Mouse (Mus musculus): ENCODE measurements around the gene Dscaml1. TPM values are rescaled to one million over a fixed set of nuclear protein-coding genes. Genes with fewer than 3 reads are reported as not detected.

The Dscaml1 gene
- polyA plus RNA-seq, 2 experiments, result not detected

DNA sequence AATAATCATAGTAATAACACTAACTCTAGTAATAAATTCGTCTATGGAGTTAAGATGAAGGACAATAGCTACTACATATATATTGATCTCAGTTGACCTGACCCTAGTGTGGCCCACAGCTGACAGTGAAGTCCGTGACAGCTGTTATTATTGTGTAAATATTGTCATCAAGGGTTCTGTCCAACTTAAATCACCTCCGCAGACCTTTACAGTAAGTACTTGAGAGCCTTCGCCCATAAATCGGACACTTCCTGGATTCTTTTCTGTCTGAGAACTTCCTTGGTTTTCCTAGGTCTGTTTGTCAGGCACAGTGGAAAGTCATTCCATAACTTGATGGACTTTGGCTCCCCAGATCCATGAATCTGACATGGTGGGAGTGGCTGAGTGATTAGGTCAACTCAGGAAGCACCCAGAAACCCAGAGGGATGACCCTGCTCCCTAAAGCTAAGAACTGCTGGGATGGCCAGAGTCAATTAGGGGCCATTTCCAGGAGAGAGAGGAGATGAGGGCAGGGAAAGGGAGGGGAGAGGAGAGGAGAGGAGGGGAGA, 17.9 kb downstream of the Dscaml1 start:
- H3K27ac ChIP-seq, result no peak overlapping the region

DNA sequence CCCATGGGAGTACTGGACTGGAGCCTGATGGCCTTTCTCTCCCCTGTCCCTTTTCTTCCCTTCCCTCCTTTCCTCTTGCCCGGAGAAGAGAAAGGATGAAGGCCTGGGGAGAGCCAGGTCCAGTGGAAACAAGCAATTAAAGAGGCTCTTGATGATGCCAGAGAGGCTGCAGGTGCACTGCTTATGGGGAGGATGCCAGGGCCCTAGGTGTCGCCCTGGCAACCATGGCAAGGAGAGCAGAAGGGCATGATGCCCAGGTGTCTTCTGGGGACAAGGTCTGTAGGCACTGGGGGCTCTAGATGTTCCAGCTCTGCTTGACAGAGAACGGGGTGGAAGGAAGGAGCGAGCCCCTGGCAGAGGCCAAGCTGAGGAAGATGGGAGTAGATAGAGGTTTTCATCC, 23.2 kb downstream of the Dscaml1 start:
- WGBS (ENCODE audit: insufficient replicate concordance), result 47% methylated on average over 4 of the region's 4 CpGs
- H3K9me3 ChIP-seq (ENCODE audit: control insufficient read depth, low read length), result no peaks in the 10 kb centered on the region
- no peaks in the 10 kb centered on the region for H3K4me1 ChIP-seq (replicated peaks; ENCODE audit: control insufficient read depth in 2 of 2, insufficient read depth in 2 of 2, low read length in 1 of 2)
- H3K36me3 ChIP-seq (replicated peaks; ENCODE audit: control insufficient read depth, insufficient read depth, low read depth), result no peaks in the 10 kb centered on the region
- H3K4me2 ChIP-seq (ENCODE audit: low read depth), result no peak overlapping the region
- no peak overlapping the region for H3K4me3 ChIP-seq (ENCODE audit: insufficient read depth in 1 of 2, low read depth in 2 of 2, low read length in 2 of 2)
- DNase-seq (ENCODE audit: low read depth in 3 of 3, low spot score in 3 of 3) (no peak), ATAC-seq (ENCODE audit: insufficient read depth) (no peak)
- no peak for TF ChIP-seq EP300 (IDR thresholded peaks at IDR 0.05; ENCODE audit: low read depth)
- no peak for TF ChIP-seq CTCF (IDR thresholded peaks at IDR 0.05; ENCODE audit: low read depth)
- no peaks in the 10 kb centered on the region for H3K27me3 ChIP-seq (ENCODE audit: control insufficient read depth, insufficient read depth, low read length)
- H3K9ac ChIP-seq (replicated peaks), result no peak overlapping the region
- no peak overlapping the region for H3K27ac ChIP-seq

More for the DNA sequence above, 17.9 kb downstream of the Dscaml1 start:
- ATAC-seq (ENCODE audit: insufficient read depth) (no peak), DNase-seq (ENCODE audit: low read depth in 3 of 3, low spot score in 3 of 3) (no peak)
- TF ChIP-seq EP300 (IDR thresholded peaks at IDR 0.05; ENCODE audit: low read depth) (no peak), CTCF (IDR thresholded peaks at IDR 0.05; ENCODE audit: low read depth) (no peak)
- H3K4me2 ChIP-seq (ENCODE audit: low read depth), result no peak overlapping the region
- H3K9ac ChIP-seq (replicated peaks), result no peak overlapping the region
- no peak overlapping the region for H3K4me3 ChIP-seq (ENCODE audit: insufficient read depth in 1 of 2, low read depth in 2 of 2, low read length in 2 of 2)
- H3K9me3 ChIP-seq (ENCODE audit: control insufficient read depth, low read length), result no peaks in the 10 kb centered on the region
- WGBS (ENCODE audit: insufficient replicate concordance), result 49% methylated on average over 5 of the region's 5 CpGs
- no peaks in the 10 kb centered on the region for H3K27me3 ChIP-seq (ENCODE audit: control insufficient read depth, insufficient read depth, low read length)
- no peaks in the 10 kb centered on the region for H3K36me3 ChIP-seq (replicated peaks; ENCODE audit: control insufficient read depth, insufficient read depth, low read depth)
- H3K4me1 ChIP-seq (replicated peaks; ENCODE audit: control insufficient read depth in 2 of 2, insufficient read depth in 2 of 2, low read length in 1 of 2), result no peaks in the 10 kb centered on the region

DNA sequence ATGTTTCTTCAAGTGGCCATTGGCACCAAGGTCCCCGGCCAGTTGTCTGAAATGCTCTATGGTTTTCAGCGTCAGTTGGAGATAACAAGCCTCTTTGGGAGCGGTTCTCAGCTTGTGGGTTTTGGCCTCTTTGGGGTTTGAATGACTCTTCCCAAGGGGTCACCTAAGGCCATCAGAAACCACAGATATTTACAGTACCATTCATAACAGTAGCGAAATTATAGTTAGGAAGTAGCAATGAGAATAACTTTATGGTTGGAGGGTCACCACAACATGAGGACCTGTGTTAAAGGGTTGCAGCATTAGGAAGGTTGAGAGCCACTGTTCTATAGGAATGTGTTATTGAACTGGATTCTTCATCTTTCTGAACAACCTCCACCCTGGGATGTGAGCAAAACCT, 24.9 kb downstream of the Dscaml1 start:
- no peaks in the 10 kb centered on the region for H3K4me1 ChIP-seq (replicated peaks; ENCODE audit: control insufficient read depth in 2 of 2, insufficient read depth in 2 of 2, low read length in 1 of 2)
- WGBS (ENCODE audit: insufficient replicate concordance), result 33% methylated on average over 4 of the region's 4 CpGs
- no peaks in the 10 kb centered on the region for H3K27me3 ChIP-seq (ENCODE audit: control insufficient read depth, insufficient read depth, low read length)
- no peak for DNase-seq (ENCODE audit: low read depth in 3 of 3, low spot score in 3 of 3)
- no peak overlapping the region for H3K4me2 ChIP-seq (ENCODE audit: low read depth)
- no peak overlapping the region for H3K9ac ChIP-seq (replicated peaks)
- H3K27ac ChIP-seq, result no peak overlapping the region
- no peak for ATAC-seq (ENCODE audit: insufficient read depth)
- no peak for TF ChIP-seq EP300 (IDR thresholded peaks at IDR 0.05; ENCODE audit: low read depth)
- TF ChIP-seq CTCF (IDR thresholded peaks at IDR 0.05; ENCODE audit: low read depth), result no peak
- H3K36me3 ChIP-seq (replicated peaks; ENCODE audit: control insufficient read depth, insufficient read depth, low read depth), result no peaks in the 10 kb centered on the region
- no peak overlapping the region for H3K4me3 ChIP-seq (ENCODE audit: insufficient read depth in 1 of 2, low read depth in 2 of 2, low read length in 2 of 2)
- no peaks in the 10 kb centered on the region for H3K9me3 ChIP-seq (ENCODE audit: control insufficient read depth, low read length)

DNA sequence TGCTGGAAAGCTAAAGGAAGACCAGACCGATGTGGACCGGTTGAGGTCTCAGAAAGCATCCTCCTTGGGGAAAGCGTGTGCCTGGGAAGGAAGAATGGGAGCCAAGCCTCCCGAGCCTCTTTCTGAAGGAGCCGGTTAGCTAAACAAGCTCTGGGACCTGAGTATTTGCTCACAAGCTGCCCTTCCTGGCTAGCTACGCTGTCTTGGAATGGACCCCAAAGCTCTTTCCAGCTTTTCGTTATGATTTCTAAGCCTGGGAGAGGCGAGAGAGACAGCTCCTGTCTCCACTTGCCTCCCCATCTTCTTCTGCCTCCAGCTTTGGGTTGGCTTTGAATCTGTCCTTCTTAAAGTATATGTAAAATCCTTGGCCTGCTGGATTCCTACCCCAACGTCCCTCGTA, 27.6 kb downstream of the Dscaml1 start:
- no peaks in the 10 kb centered on the region for H3K27me3 ChIP-seq (ENCODE audit: control insufficient read depth, insufficient read depth, low read length)
- no peaks in the 10 kb centered on the region for H3K4me1 ChIP-seq (replicated peaks; ENCODE audit: control insufficient read depth in 2 of 2, insufficient read depth in 2 of 2, low read length in 1 of 2)
- no peak overlapping the region for H3K4me2 ChIP-seq (ENCODE audit: low read depth)
- H3K9ac ChIP-seq (replicated peaks), result no peak overlapping the region
- no peak for TF ChIP-seq EP300 (IDR thresholded peaks at IDR 0.05; ENCODE audit: low read depth)
- TF ChIP-seq CTCF (IDR thresholded peaks at IDR 0.05; ENCODE audit: low read depth), result no peak
- DNase-seq (ENCODE audit: low read depth in 3 of 3, low spot score in 3 of 3) (no peak), ATAC-seq (ENCODE audit: insufficient read depth) (no peak)
- no peaks in the 10 kb centered on the region for H3K36me3 ChIP-seq (replicated peaks; ENCODE audit: control insufficient read depth, insufficient read depth, low read depth)
- 74% methylated on average over 10 of the region's 10 CpGs for WGBS (ENCODE audit: insufficient replicate concordance)
- H3K4me3 ChIP-seq (ENCODE audit: insufficient read depth in 1 of 2, low read depth in 2 of 2, low read length in 2 of 2), result no peak overlapping the region
- H3K27ac ChIP-seq, result no peak overlapping the region
- no peaks in the 10 kb centered on the region for H3K9me3 ChIP-seq (ENCODE audit: control insufficient read depth, low read length)

DNA sequence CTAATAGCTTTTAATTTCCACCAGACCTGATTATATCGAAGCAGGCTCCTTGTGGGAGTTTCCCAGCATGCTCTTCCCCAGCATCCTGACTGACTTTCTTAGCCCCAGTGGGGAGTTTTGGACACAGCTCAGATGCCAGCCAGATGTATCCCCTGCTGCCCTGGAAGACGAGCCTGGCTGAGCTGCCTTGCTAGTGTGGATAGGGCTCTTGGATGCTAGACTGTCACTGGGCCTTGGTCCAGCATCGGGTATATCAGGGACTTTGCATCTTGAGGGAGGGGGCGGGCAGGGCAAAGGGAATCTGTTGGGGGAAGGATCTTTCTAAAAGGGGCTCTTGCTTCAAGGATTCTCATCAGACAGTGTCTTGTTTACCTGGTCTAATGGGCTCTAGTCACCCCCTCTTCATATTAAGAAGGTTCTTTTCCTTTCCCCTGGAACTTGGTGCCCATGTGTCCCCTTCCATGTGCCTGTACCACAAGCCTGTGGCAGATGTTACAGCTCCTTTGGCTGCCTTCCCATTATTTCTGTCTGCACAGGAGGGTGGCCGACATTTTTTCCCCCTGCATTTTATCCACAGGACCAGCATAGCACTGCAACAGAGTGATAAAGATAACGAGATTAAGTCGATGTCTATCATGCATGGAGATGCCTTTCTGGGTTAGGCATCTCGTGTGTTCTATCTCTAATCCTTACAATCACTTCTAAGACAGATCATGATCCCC, 28.6 kb downstream of the Dscaml1 start:
- Histone ChIP-seq H3K4me1 (replicated peaks; ENCODE audit: control insufficient read depth in 2 of 2, insufficient read depth in 2 of 2, low read length in 1 of 2) (no peaks in the 10 kb centered on the region), H3K4me3 (ENCODE audit: insufficient read depth in 1 of 2, low read depth in 2 of 2, low read length in 2 of 2) (no peak overlapping the region), H3K9me3 (ENCODE audit: control insufficient read depth, low read length) (no peaks in the 10 kb centered on the region), H3K36me3 (replicated peaks; ENCODE audit: control insufficient read depth, insufficient read depth, low read depth) (no peaks in the 10 kb centered on the region), H3K27me3 (ENCODE audit: control insufficient read depth, insufficient read depth, low read length) (no peaks in the 10 kb centered on the region), H3K9ac (replicated peaks) (no peak overlapping the region), H3K27ac (no peak overlapping the region), H3K4me2 (ENCODE audit: low read depth) (no peak overlapping the region)
- no peak for TF ChIP-seq EP300 (IDR thresholded peaks at IDR 0.05; ENCODE audit: low read depth)
- TF ChIP-seq CTCF (IDR thresholded peaks at IDR 0.05; ENCODE audit: low read depth), result no peak
- DNase-seq (ENCODE audit: low read depth in 3 of 3, low spot score in 3 of 3) (no peak), ATAC-seq (ENCODE audit: insufficient read depth) (no peak)
- WGBS (ENCODE audit: insufficient replicate concordance), result 43% methylated on average over 8 of the region's 8 CpGs
